In the genomic region with DNA sequence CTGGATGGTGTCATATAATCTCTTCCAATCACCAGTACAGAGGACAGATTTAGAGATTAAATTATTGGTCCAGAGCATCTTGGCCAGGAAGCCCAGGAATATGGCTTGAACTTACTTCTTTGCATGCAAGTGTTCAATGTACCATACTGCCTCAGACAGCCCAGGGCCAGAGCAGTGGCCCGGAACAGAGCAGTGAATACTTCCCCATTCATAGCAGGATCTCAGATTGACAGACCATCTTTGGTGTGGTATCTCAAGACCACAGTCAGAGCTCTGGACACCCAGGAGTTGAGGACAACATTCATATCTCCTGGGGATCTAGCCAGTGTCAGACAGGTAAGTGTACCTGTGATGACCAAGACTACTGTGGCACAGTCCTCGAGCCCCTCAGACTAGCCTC, we compare ENCODE assay signal across 17 mouse cellular contexts.
"Had no signal": no experiment of that assay in that cellular context is flagged by ENCODE, and none has a peak within 500 bp of the region (broad histone marks: within the 10 kb centered on the region; RNA-seq: fewer than 3 reads in every experiment).

No protein-coding gene starts in this region.

- DNase-seq: gastrocnemius, adult 2 months; gastrocnemius, postnatal 10 days; gastrocnemius, postnatal 25 days; heart, adult 2 months; heart, postnatal 4 days; kidney, adult 18-20 months; kidney, adult 8-10 months; kidney, postnatal 10 days; kidney, postnatal 36 days; layer of hippocampus, adult 9-11 months; layer of hippocampus, postnatal 36 days; liver; liver, embryonic 13.5 days had no signal

- ATAC-seq: hindbrain, embryonic 16.5 days; inflammation-experienced regulatory T-cells, adult 6 months; intestine, embryonic 15.5 days; intestine, postnatal 0 days had no signal
